Mouse (Mus musculus) small intestine, adult 2 months (tissue): ENCODE results near the gene V1ra8. TPM values are rescaled to one million over a fixed set of nuclear protein-coding genes. Genes with fewer than 3 reads are reported as not detected.
"Not testable (repeated sequence)": the region's sequence is repeated elsewhere in the genome, so short reads cannot be mapped to it uniquely, and the experiment has no call there.

Experiments used
- H3K27ac ChIP-seq: fragments of 200-500 bp; 2 replicates; pipeline ENCODE4 v1.5.1; 2012; ENCODE audit warnings: low read depth, low read length, control low read depth, inconsistent platforms; ENCODE audit not compliant: insufficient read depth
- H3K27me3 ChIP-seq: fragments of 200-500 bp; 2 replicates; pipeline ENCODE4 v1.6.1; 2012; ENCODE audit warnings: mild to moderate bottlenecking, moderate library complexity, low read length, inconsistent platforms; ENCODE audit not compliant: control insufficient read depth, insufficient read depth
- H3K36me3 ChIP-seq: fragments of 200-500 bp; 2 replicates; pipeline ENCODE4 v1.6.1; 2012; ENCODE audit warnings: mild to moderate bottlenecking, low read length, control low read depth, inconsistent platforms; ENCODE audit not compliant: control insufficient read depth, insufficient read depth
- H3K4me1 ChIP-seq: fragments of 200-500 bp; 2 replicates; pipeline ENCODE4 v1.6.1; 2012; ENCODE audit warnings: low read length, inconsistent platforms, mixed read lengths; ENCODE audit not compliant: control insufficient read depth, insufficient read depth, insufficient read length
- H3K4me3 ChIP-seq: fragments of 200-500 bp; 2 replicates; pipeline ENCODE4 v1.5.1; 2012; ENCODE audit warnings: low read depth, mild to moderate bottlenecking, control low read depth, inconsistent platforms, low read length, moderate library complexity
- CTCF ChIP-seq: fragments of 200-500 bp; IDR thresholded peaks from 2 replicates; pipeline ENCODE4 v1.5.1; 2012; ENCODE audit warnings: low read depth, mild to moderate bottlenecking, control low read depth, inconsistent platforms, low read length, moderate library complexity, mixed read lengths; ENCODE audit not compliant: insufficient replicate concordance, insufficient read length; ENCODE audit errors: extremely low read depth
- POLR2A ChIP-seq: fragments of 200-500 bp; IDR thresholded peaks from 2 replicates; pipeline ENCODE4 v1.6.1; 2012; ENCODE audit warnings: low read depth, mild to moderate bottlenecking, control low read depth, inconsistent platforms, low read length, moderate library complexity
- WGBS: fragments of 180-500 bp; shearing (Covaris S2); methylation state at CpG from one replicate; pipeline ENCODE4 v1.1.7; 2018; 5-methylcytosine and 5-hydroxymethylcytosine counted together
- polyA plus RNA-seq: library from polyadenylated mRNA; depleted of rRNA; stranded (reverse); fragments of >200 nt; gene quantifications from 2 replicates; pipeline ENCODE4 v1.2.3, GENCODE M21; 2012; rRNA removed

The V1ra8 gene
- not detected in 2 replicates for polyA plus RNA-seq

GRCm38 (mm10) chr6:90202493-90202892, at the start of gene V1ra8:
Gene V1ra8, plus strand, starts transcription at chr6:90202793.
- H3K36me3 ChIP-seq, result not testable (repeated sequence)

GRCm38 (mm10) chr6:90160139-90160538, 42.5 kb upstream of the V1ra8 start:
- Histone ChIP-seq H3K4me1 (no peaks in the 10 kb centered on the region), H3K27me3 (no peaks in the 10 kb centered on the region), H3K36me3 (no peaks in the 10 kb centered on the region), H3K27ac (no peak overlapping the region), H3K4me3 (no peak overlapping the region)
- TF ChIP-seq POLR2A (no peak), CTCF (no peak)
- 37% methylated on average over 3 of the region's 3 CpGs for WGBS

More at GRCm38 (mm10) chr6:90202493-90202892, at the start of gene V1ra8:
- H3K27me3 ChIP-seq, H3K4me3 ChIP-seq, H3K4me1 ChIP-seq, H3K27ac ChIP-seq: not testable (repeated sequence)
- WGBS, result 81% methylated on average over 2 of the region's 2 CpGs

- Histone ChIP-seq H3K36me3 (no peaks in the 10 kb centered on the region), H3K27me3 (no peaks in the 10 kb centered on the region), H3K4me1 (no peaks in the 10 kb centered on the region), H3K27ac (no peak within 1 kb of the TSS), H3K4me3 (no peak within 1 kb of the TSS)
- 70% methylated on average over 2 of the region's 2 CpGs for WGBS
- TF ChIP-seq CTCF, result no peak
- no peak for TF ChIP-seq POLR2A
These were observed 28.1 kb upstream of the V1ra8 start, which contains the start of gene Vmn1r52 for GRCm38 (mm10) chr6:90174508-90174907. Gene Vmn1r52, plus strand, starts transcription at chr6:90174808.

GRCm38 (mm10) chr6:90224338-90224737, 21.7 kb downstream of the V1ra8 start, which contains the start of gene Vmn1r53:
Gene Vmn1r53, minus strand, starts transcription at chr6:90224438.
- Histone ChIP-seq H3K4me3 (no peak within 1 kb of the TSS), H3K36me3 (no peaks in the 10 kb centered on the region), H3K27me3 (no peaks in the 10 kb centered on the region), H3K4me1 (no peaks in the 10 kb centered on the region), H3K27ac (no peak within 1 kb of the TSS)
- 69% methylated on average over 1 of the region's 1 CpGs for WGBS
- TF ChIP-seq POLR2A, result no peak
- TF ChIP-seq CTCF, result no peak

GRCm38 (mm10) chr6:90232114-90232513, 29.5 kb downstream of the V1ra8 start:
- 66% methylated on average over 4 of the region's 4 CpGs for WGBS
- not testable (repeated sequence) for H3K4me3 ChIP-seq, H3K27me3 ChIP-seq, H3K36me3 ChIP-seq, H3K27ac ChIP-seq, H3K4me1 ChIP-seq

GRCm38 (mm10) chr6:90232681-90233080, 30.1 kb downstream of the V1ra8 start:
- Histone ChIP-seq H3K36me3 (no peaks in the 10 kb centered on the region), H3K27me3 (no peaks in the 10 kb centered on the region), H3K4me3 (peak overlapping the region; percentile 55; the same call in 1 of the 2 replicates), H3K27ac (no peak overlapping the region), H3K4me1 (no peaks in the 10 kb centered on the region)
- TF ChIP-seq POLR2A (no peak), CTCF (no peak)
- WGBS, result 59% methylated on average over 27 of the region's 27 CpGs

GRCm38 (mm10) chr6:90244019-90244418, 41.4 kb downstream of the V1ra8 start:
- 54% methylated on average over 3 of the region's 3 CpGs for WGBS
- TF ChIP-seq CTCF, result no peak
- no peak for TF ChIP-seq POLR2A
- H3K27me3 ChIP-seq, result no peaks in the 10 kb centered on the region
- no peaks in the 10 kb centered on the region for H3K36me3 ChIP-seq
- H3K27ac ChIP-seq, result no peak overlapping the region
- no peak overlapping the region for H3K4me3 ChIP-seq
- no peaks in the 10 kb centered on the region for H3K4me1 ChIP-seq

- no peak for TF ChIP-seq POLR2A
- no peak for TF ChIP-seq CTCF
- H3K27ac ChIP-seq, result no peak within 1 kb of the TSS
- WGBS, result 72% methylated on average over 1 of the region's 1 CpGs
These were observed 43.4 kb downstream of the V1ra8 start, which contains the start of gene Vmn1r54 for GRCm38 (mm10) chr6:90246000-90246399. Gene Vmn1r54, plus strand, starts transcription at chr6:90246300.

More at GRCm38 (mm10) chr6:90246000-90246399, 43.4 kb downstream of the V1ra8 start, which contains the start of gene Vmn1r54:
- H3K4me1 ChIP-seq, result no peaks in the 10 kb centered on the region
- no peak within 1 kb of the TSS for H3K4me3 ChIP-seq
- no peaks in the 10 kb centered on the region for H3K36me3 ChIP-seq
- no peaks in the 10 kb centered on the region for H3K27me3 ChIP-seq

Other genes starting within 250 kb of the V1ra8 start
- not detected in 2 replicates for gene Vmn1r46, start 233.5 kb upstream of the V1ra8 start, polyA plus RNA-seq
- gene Vmn1r47, start 186.6 kb upstream of the V1ra8 start, polyA plus RNA-seq, result not detected in 2 replicates
- not detected in 2 replicates for gene Vmn1r48, start 166.0 kb upstream of the V1ra8 start, polyA plus RNA-seq
- gene Vmn1r49, start 124.3 kb upstream of the V1ra8 start, polyA plus RNA-seq, result not detected in 2 replicates
- gene Vmn1r50, start 101.4 kb upstream of the V1ra8 start, polyA plus RNA-seq, result not detected in 2 replicates
- gene Vmn1r51, start 80.2 kb upstream of the V1ra8 start, polyA plus RNA-seq, result not detected in 2 replicates
- not detected in 2 replicates for gene Vmn1r52, start 28.0 kb upstream of the V1ra8 start, polyA plus RNA-seq
- not detected in 2 replicates for gene Vmn1r53, start 21.6 kb downstream of the V1ra8 start, polyA plus RNA-seq
- gene Vmn1r54, start 43.5 kb downstream of the V1ra8 start, polyA plus RNA-seq, result not detected in 2 replicates
- gene BC048671, start 98.4 kb downstream of the V1ra8 start, polyA plus RNA-seq, result not detected in 2 replicates
- gene Chst13, start 122.4 kb downstream of the V1ra8 start, polyA plus RNA-seq, result 0.09 and 0.52 TPM in 2 replicates
- not detected in 2 replicates for gene Uroc1, start 130.5 kb downstream of the V1ra8 start, polyA plus RNA-seq
- gene Zxdc, start 166.7 kb downstream of the V1ra8 start, polyA plus RNA-seq, result 14.5 and 26.8 TPM in 2 replicates
- gene Cfap100, start 226.0 kb downstream of the V1ra8 start, polyA plus RNA-seq, result not detected in 2 replicates